Mouse (Mus musculus): ENCODE results near the gene Thsd4.
"Not testable (repeated sequence)": the region's sequence is repeated elsewhere in the genome, so short reads cannot be mapped to it uniquely, and the experiment has no call there.

The Thsd4 gene

GRCm38 (mm10) chr9:60213111-60213510 is 308.7 kb downstream of the Thsd4 start:
- no peak for DNase-seq (ENCODE audit: low spot score)

GRCm38 (mm10) chr9:60208843-60209242 is 313.0 kb downstream of the Thsd4 start:
- no peak for DNase-seq (ENCODE audit: low spot score)

GRCm38 (mm10) chr9:60203141-60203540 is 318.7 kb downstream of the Thsd4 start:
- DNase-seq (ENCODE audit: low spot score), result no peak

- DNase-seq (ENCODE audit: low spot score), result no peak
Measured at GRCm38 (mm10) chr9:60200436-60200835, 321.4 kb downstream of the Thsd4 start.

- DNase-seq (ENCODE audit: low spot score), result no peak
Measured at GRCm38 (mm10) chr9:60198530-60199200, 323.2 kb downstream of the Thsd4 start.

- no peak for DNase-seq (ENCODE audit: low spot score)
Measured at GRCm38 (mm10) chr9:60195502-60195901, 326.3 kb downstream of the Thsd4 start.

GRCm38 (mm10) chr9:60194905-60195304 is 326.9 kb downstream of the Thsd4 start:
- DNase-seq (ENCODE audit: low spot score), result no peak

GRCm38 (mm10) chr9:60192321-60192720 is 329.5 kb downstream of the Thsd4 start:
- DNase-seq (ENCODE audit: low spot score), result no peak

GRCm38 (mm10) chr9:60187437-60187836 is 334.4 kb downstream of the Thsd4 start:
- DNase-seq (ENCODE audit: low spot score), result peak; percentile 14

- DNase-seq (ENCODE audit: low spot score), result no peak
Measured at GRCm38 (mm10) chr9:60186948-60187347, 334.9 kb downstream of the Thsd4 start.

GRCm38 (mm10) chr9:60184083-60184482 is 337.8 kb downstream of the Thsd4 start:
- DNase-seq (ENCODE audit: low spot score), result no peak

- no peak for DNase-seq (ENCODE audit: low spot score)
Measured at GRCm38 (mm10) chr9:60182371-60182770, 339.5 kb downstream of the Thsd4 start.

GRCm38 (mm10) chr9:60180936-60181335 is 340.9 kb downstream of the Thsd4 start:
- DNase-seq (ENCODE audit: low spot score), result no peak

- no peak for DNase-seq (ENCODE audit: low spot score)
Measured at GRCm38 (mm10) chr9:60180114-60180513, 341.7 kb downstream of the Thsd4 start.

GRCm38 (mm10) chr9:60176311-60176710 is 345.5 kb downstream of the Thsd4 start:
- no peak for DNase-seq (ENCODE audit: low spot score)

GRCm38 (mm10) chr9:60172459-60173060 is 349.3 kb downstream of the Thsd4 start:
- DNase-seq (ENCODE audit: low spot score), result not testable (repeated sequence)

- no peak for DNase-seq (ENCODE audit: low spot score)
Measured at GRCm38 (mm10) chr9:60166990-60167389, 354.9 kb downstream of the Thsd4 start.

- DNase-seq (ENCODE audit: low spot score), result no peak
Measured at GRCm38 (mm10) chr9:60160855-60161254, 361.0 kb downstream of the Thsd4 start.

- DNase-seq (ENCODE audit: low spot score), result no peak
Measured at GRCm38 (mm10) chr9:60160194-60160593, 361.7 kb downstream of the Thsd4 start.

GRCm38 (mm10) chr9:60152990-60153389 is 368.9 kb downstream of the Thsd4 start:
- DNase-seq (ENCODE audit: low spot score), result no peak

GRCm38 (mm10) chr9:60151897-60152627 is 369.8 kb downstream of the Thsd4 start:
- no peak for DNase-seq (ENCODE audit: low spot score)

GRCm38 (mm10) chr9:60150511-60150910 is 371.3 kb downstream of the Thsd4 start:
- DNase-seq (ENCODE audit: low spot score), result no peak

- no peak for DNase-seq (ENCODE audit: low spot score)
Measured at GRCm38 (mm10) chr9:60148988-60149387, 372.9 kb downstream of the Thsd4 start.
